Mouse (Mus musculus) forebrain, postnatal 0 days (tissue): Measurements from ENCODE around the gene Rab11a. TPM values are rescaled to one million over a fixed set of nuclear protein-coding genes. Genes with fewer than 3 reads are reported as not detected.
A peak's percentile ranks its signal among the peaks of the same experiment; 100 is the strongest.

Experiments used
- ATAC-seq: fragments of 200-750 bp; cut with Nextera tagmentation; 2 replicates; pipeline ENCODE4 v1.8.0; 2017; ENCODE audit warnings: mild to moderate bottlenecking, moderate library complexity
- DNase-seq: peaks from one replicate; pipeline ENCODE4 v3.0.0-alpha.2; 2015
- H3K27ac ChIP-seq: fragments of 300-500 bp; sonication (generic); 2 replicates; pipeline ENCODE4 v1.5.1; 2014; ENCODE audit warnings: low read depth, mild to moderate bottlenecking, antibody characterized with exemption, low read length, moderate library complexity, mixed read lengths
- H3K27me3 ChIP-seq: fragments of 300-500 bp; sonication (generic); 2 replicates; pipeline ENCODE4 v1.6.1; 2014; ENCODE audit warnings: mild to moderate bottlenecking, low read length, mixed read lengths; ENCODE audit not compliant: insufficient read depth
- H3K36me3 ChIP-seq: fragments of 300-500 bp; sonication (generic); 2 replicates; pipeline ENCODE4 v1.6.1; 2014; ENCODE audit warnings: mild to moderate bottlenecking, moderate library complexity; ENCODE audit not compliant: insufficient read depth
- H3K4me1 ChIP-seq: fragments of 300-500 bp; sonication (generic); 2 replicates; pipeline ENCODE4 v1.6.1; 2014; ENCODE audit warnings: antibody characterized with exemption; ENCODE audit not compliant: insufficient read depth
- H3K4me2 ChIP-seq: fragments of 300-500 bp; sonication (generic); 2 replicates; pipeline ENCODE4 v1.6.1; 2014; ENCODE audit warnings: low read depth, mild to moderate bottlenecking, moderate library complexity
- H3K4me3 ChIP-seq: fragments of 300-500 bp; sonication (generic); 2 replicates; pipeline ENCODE4 v1.5.1; 2014; ENCODE audit warnings: low read depth, low read length, mixed read lengths
- H3K9ac ChIP-seq: fragments of 300-500 bp; sonication (generic); 2 replicates; pipeline ENCODE4 v1.6.1; 2014; ENCODE audit warnings: mild to moderate bottlenecking
- H3K9me3 ChIP-seq: fragments of 300-500 bp; sonication (generic); 2 replicates; pipeline ENCODE4 v1.6.1; 2016; ENCODE audit warnings: low read length
- CTCF ChIP-seq: sonication (generic); IDR thresholded peaks from 2 replicates; pipeline ENCODE4 v1.5.1; 2016; ENCODE audit warnings: antibody characterized with exemption, control low read depth, low read depth
- WGBS: fragments of 180-500 bp; shearing (Covaris S2); extraction: QIAGEN DNeasy Blood & Tissue Kit; methylation state at CpG from one replicate; pipeline ENCODE4 v1.1.7; 2014; 5-methylcytosine and 5-hydroxymethylcytosine counted together
- polyA plus RNA-seq: library from polyadenylated mRNA; unstranded; fragments of >200 nt; fragmentation: Nextera tagmentation; extraction: Ambion mirVana; gene quantifications from 2 replicates; pipeline ENCODE4 v1.2.1, GENCODE M21; 2015
- total RNA-seq: library from RNA; depleted of rRNA; stranded (reverse); fragments of >200 nt; gene quantifications from 2 replicates; pipeline ENCODE4 v1.2.3, GENCODE M21; 2014

Rab11a gene
- total and polyA plus RNA-seq, 2 experiments from 2014 or later, result 236 to 471 TPM

DNA sequence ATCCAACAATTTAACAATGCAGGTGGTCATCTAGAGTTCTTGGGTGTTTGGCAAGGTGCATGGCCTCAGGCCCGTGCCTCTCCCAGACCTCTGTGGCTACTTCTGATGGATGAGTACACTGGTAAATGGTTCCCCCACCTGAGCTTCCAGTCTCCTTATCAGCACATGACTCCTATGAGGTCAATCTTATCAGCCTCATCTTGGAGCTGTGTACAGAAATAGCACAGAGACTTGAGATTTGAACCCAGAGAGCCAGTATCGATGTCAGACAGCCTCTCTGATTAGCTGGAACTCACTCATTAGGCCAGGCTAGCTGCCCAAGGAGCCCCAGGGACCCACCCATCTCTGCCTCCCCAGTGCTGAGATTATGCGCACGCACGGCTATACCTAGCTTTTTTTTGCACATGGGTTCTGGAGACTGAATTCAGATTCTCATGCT, 32.9 kb upstream of the Rab11a start:
- Histone ChIP-seq H3K9ac (no peak overlapping the region), H3K27ac (no peak overlapping the region), H3K4me3 (no peak overlapping the region), H3K4me1 (no peaks in the 10 kb centered on the region), H3K27me3 (no peaks in the 10 kb centered on the region), H3K4me2 (no peak overlapping the region), H3K9me3 (no peaks in the 10 kb centered on the region), H3K36me3 (no peaks in the 10 kb centered on the region)
- DNase-seq (no peak), ATAC-seq (no peak)
- WGBS, result 92% methylated on average over 5 of the region's 5 CpGs
- no peak for TF ChIP-seq CTCF

DNA sequence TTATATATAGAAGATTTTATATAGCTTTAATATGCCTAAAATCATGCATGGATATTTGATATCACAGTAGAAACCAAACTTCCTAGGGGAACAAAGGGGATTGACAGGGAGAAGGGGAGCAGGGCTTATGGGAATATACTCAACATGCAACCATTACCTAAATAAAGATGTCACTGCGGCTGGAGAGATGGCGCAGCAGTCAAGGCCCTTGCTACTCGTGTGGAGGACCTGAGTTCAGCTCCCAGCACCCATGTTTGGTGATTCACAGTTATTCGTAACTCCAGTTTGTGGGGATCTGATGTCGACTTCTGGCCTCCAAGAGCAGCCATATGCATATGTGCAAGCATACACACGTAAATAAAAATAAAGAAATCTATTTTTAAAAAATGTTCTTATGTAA, 32.4 kb upstream of the Rab11a start:
- ATAC-seq (no peak), DNase-seq (no peak)
- 94% methylated on average over 6 of the region's 6 CpGs for WGBS
- H3K27me3 ChIP-seq, result no peaks in the 10 kb centered on the region
- H3K4me1 ChIP-seq, result no peaks in the 10 kb centered on the region
- no peaks in the 10 kb centered on the region for H3K36me3 ChIP-seq
- H3K4me3 ChIP-seq, result no peak overlapping the region
- H3K9me3 ChIP-seq, result no peaks in the 10 kb centered on the region
- no peak overlapping the region for H3K9ac ChIP-seq
- H3K4me2 ChIP-seq, result no peak overlapping the region
- no peak for TF ChIP-seq CTCF
- no peak overlapping the region for H3K27ac ChIP-seq

DNA sequence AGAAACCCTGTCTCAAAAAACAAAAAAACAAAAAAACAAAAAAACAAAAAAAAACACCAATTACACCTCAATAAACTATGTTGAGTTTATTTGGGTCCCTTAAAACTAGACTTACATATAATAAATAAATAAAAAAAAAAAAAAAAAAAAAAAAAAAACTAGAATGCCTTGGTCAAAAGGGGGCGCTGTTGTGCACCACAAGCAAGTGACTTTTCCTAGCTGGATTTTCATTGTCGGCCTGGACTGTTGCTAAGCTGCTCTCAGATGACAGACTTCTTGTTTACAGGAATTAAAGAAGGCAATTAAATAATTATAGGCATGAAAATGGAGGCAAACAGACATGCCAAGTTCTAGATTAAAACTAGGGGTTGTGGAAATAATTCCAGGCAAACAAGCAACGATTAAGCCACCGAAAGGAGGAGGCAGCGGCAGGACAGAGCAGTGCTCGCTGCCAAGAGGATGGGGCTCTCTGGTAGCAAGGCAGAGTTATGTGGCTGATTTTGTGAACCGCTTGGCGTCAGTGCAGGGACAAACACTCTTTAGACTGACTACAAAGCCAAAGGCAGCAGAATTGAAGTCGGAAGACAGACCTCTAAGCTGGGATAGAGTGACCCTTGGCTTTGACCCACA, 31.6 kb upstream of the Rab11a start:
- H3K4me3 ChIP-seq, result no peak overlapping the region
- peak; percentile 59 for TF ChIP-seq CTCF
- no peak overlapping the region for H3K9ac ChIP-seq
- H3K27ac ChIP-seq, result 0 out of 2 replicates have a peak overlapping the region, but pooled peaks have one; percentile 45
- H3K27me3 ChIP-seq, result no peaks in the 10 kb centered on the region
- ATAC-seq (peak; percentile 47; the same call in 1 of the 2 replicates), DNase-seq (peak; percentile 62)
- no peaks in the 10 kb centered on the region for H3K4me1 ChIP-seq
- no peaks in the 10 kb centered on the region for H3K9me3 ChIP-seq
- H3K4me2 ChIP-seq, result no peak overlapping the region
- no peaks in the 10 kb centered on the region for H3K36me3 ChIP-seq
- 27% methylated on average over 9 of the region's 9 CpGs for WGBS

DNA sequence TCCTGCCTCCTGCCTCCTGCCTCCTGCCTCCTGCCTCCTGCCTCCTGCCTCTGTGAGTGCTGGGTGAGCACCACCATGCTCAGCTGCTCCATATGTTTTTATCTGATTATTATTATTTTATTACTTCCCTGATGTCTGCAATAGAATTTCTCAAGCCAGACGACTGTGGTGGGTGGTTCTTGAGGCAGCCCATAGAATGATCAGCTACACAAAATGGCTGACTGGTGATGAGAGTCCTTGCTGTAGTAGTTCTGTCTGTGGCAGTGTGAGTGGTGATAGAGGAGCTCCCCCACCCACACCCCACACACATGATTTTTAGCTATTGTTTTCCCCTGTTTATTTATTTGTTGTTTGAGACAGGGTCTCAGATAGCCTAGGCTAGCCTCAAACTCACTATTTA, 30.2 kb upstream of the Rab11a start:
- Histone ChIP-seq H3K4me1 (no peaks in the 10 kb centered on the region), H3K27me3 (no peaks in the 10 kb centered on the region), H3K4me2 (no peak overlapping the region), H3K36me3 (no peaks in the 10 kb centered on the region), H3K9me3 (no peaks in the 10 kb centered on the region), H3K27ac (no peak overlapping the region), H3K4me3 (no peak overlapping the region), H3K9ac (no peak overlapping the region)
- DNase-seq (no peak), ATAC-seq (no peak)
- TF ChIP-seq CTCF, result no peak
- WGBS, result 67% methylated on average over 1 of the region's 1 CpGs

- no peaks in the 10 kb centered on the region for H3K27me3 ChIP-seq
- no peaks in the 10 kb centered on the region for H3K9me3 ChIP-seq
- H3K4me2 ChIP-seq, result no peak overlapping the region
- WGBS, result 87% methylated on average over 3 of the region's 3 CpGs
- ATAC-seq (no peak), DNase-seq (no peak)
- H3K27ac ChIP-seq, result no peak overlapping the region
- no peak overlapping the region for H3K9ac ChIP-seq
- H3K36me3 ChIP-seq, result no peaks in the 10 kb centered on the region
- no peak overlapping the region for H3K4me3 ChIP-seq
- no peaks in the 10 kb centered on the region for H3K4me1 ChIP-seq
- no peak for TF ChIP-seq CTCF
These were observed 28.6 kb upstream of the Rab11a start for GRCm38 (mm10) chr9:64766136-64766535.

DNA sequence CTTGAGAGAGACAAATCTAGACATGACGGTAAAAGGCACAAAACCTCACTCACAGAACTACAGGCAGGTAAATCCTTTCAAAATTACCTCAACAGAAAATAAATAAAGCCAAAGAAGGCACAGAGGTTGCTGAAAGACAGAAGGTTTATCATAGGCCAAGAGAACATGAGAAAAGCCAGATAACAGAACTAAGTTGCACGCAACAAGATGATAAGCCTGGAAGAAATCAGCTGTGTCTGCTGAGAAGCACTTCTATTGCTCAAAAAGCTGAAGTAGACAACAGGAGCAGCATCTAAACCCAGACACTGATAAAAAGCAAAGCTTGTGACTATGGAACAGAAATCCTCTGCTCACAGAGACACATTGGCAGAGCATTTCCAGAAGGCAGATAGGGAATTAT, 27.3 kb upstream of the Rab11a start:
- no peak overlapping the region for H3K9ac ChIP-seq
- H3K4me1 ChIP-seq, result no peaks in the 10 kb centered on the region
- no peak overlapping the region for H3K4me2 ChIP-seq
- H3K4me3 ChIP-seq, result no peak overlapping the region
- H3K9me3 ChIP-seq, result no peaks in the 10 kb centered on the region
- DNase-seq, result no peak
- no peaks in the 10 kb centered on the region for H3K27me3 ChIP-seq
- TF ChIP-seq CTCF, result no peak
- H3K27ac ChIP-seq, result no peak overlapping the region
- 87% methylated on average over 2 of the region's 2 CpGs for WGBS
- no peak for ATAC-seq
- H3K36me3 ChIP-seq, result no peaks in the 10 kb centered on the region

DNA sequence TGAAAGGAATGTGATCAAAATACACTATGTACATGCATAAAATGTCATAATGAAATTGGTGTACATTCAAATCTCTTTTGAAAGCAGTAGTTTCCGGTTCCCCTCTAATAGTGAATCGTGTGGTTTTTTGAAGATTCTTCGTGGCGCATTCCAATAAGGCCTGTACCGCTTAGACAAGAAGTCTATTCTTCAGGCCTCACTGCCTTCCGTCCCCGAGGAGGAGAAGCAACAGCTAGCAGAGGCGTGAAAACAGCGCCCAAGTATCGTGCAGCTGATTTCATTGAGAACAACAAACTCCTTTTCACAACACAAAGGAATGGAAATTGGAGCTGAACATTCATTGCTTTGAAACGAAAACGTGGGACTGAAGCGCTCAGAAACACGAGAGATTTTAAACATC, 20.5 kb upstream of the Rab11a start:
- no peak for TF ChIP-seq CTCF
- Histone ChIP-seq H3K36me3 (no peaks in the 10 kb centered on the region), H3K27me3 (no peaks in the 10 kb centered on the region), H3K4me1 (no peaks in the 10 kb centered on the region), H3K9me3 (no peaks in the 10 kb centered on the region), H3K27ac (peak overlapping the region; percentile 55), H3K4me3 (no peak overlapping the region), H3K4me2 (no peak overlapping the region), H3K9ac (no peak overlapping the region)
- ATAC-seq, result no peak
- DNase-seq, result peak; percentile 34
- WGBS, result 48% methylated on average over 14 of the region's 14 CpGs
